Mouse (Mus musculus) embryonic facial prominence, embryonic 11.5 days (tissue): Measurements from ENCODE around the gene Pla2g4d. TPM values are rescaled to one million over a fixed set of nuclear protein-coding genes. Genes with fewer than 3 reads are reported as not detected.

ENCODE experiments used
- ATAC-seq: fragments of 200-750 bp; cut with Nextera tagmentation; replicated peaks from 2 replicates; pipeline ENCODE4 v1.8.0; 2017; ENCODE audit warnings: low read depth; ENCODE audit not compliant: insufficient number of reproducible peaks, low FRiP score, low TSS enrichment
- DNase-seq: peaks from one replicate; pipeline ENCODE4 v3.0.0-alpha.2; 2015; ENCODE audit warnings: low spot score
- H3K27ac ChIP-seq: fragments of 300-500 bp; sonication (generic); replicated peaks from 2 replicates; pipeline ENCODE4 v1.5.1; 2014; ENCODE audit warnings: mild to moderate bottlenecking, low read depth, low read length, control low read depth
- H3K27me3 ChIP-seq: fragments of 300-500 bp; sonication (generic); 2 replicates; pipeline ENCODE4 v1.6.1; 2014; ENCODE audit warnings: mild to moderate bottlenecking, low read length, moderate library complexity, mixed read lengths; ENCODE audit not compliant: control insufficient read depth, insufficient read depth
- H3K36me3 ChIP-seq: fragments of 300-500 bp; sonication (generic); replicated peaks from 2 replicates; pipeline ENCODE4 v1.6.1; 2014; ENCODE audit warnings: low read depth, mild to moderate bottlenecking, low read length, moderate library complexity, mixed read lengths; ENCODE audit not compliant: control insufficient read depth, insufficient read depth
- H3K4me1 ChIP-seq: fragments of 300-500 bp; sonication (generic); 2 replicates; pipeline ENCODE4 v1.6.1; 2014; ENCODE audit warnings: low read length, mixed read lengths; ENCODE audit not compliant: control insufficient read depth, insufficient read depth
- H3K4me2 ChIP-seq: fragments of 300-500 bp; sonication (generic); 2 replicates; pipeline ENCODE4 v1.6.1; 2014; ENCODE audit warnings: low read depth, mild to moderate bottlenecking, control low read depth, low read length, moderate library complexity
- H3K4me3 ChIP-seq: fragments of 300-500 bp; sonication (generic); 2 replicates; pipeline ENCODE4 v1.5.1; 2014; ENCODE audit warnings: low read depth, low read length, control low read depth
- H3K9ac ChIP-seq: fragments of 300-500 bp; sonication (generic); replicated peaks from 2 replicates; pipeline ENCODE4 v1.6.1; 2014; ENCODE audit warnings: mild to moderate bottlenecking, control low read depth, low read length
- H3K9me3 ChIP-seq: fragments of 300-500 bp; sonication (generic); replicated peaks from 2 replicates; pipeline ENCODE4 v1.6.1; 2016; ENCODE audit warnings: mild to moderate bottlenecking, low read length, inconsistent platforms, mixed read lengths; ENCODE audit not compliant: control insufficient read depth
- WGBS: fragments of 180-500 bp; shearing (Covaris S2); extraction: QIAGEN DNeasy Blood & Tissue Kit; methylation state at CpG from one replicate; pipeline ENCODE4 v1.1.7; 2014; 5-methylcytosine and 5-hydroxymethylcytosine counted together
- polyA plus RNA-seq: library from polyadenylated mRNA; unstranded; fragments of >200 nt; fragmentation: Nextera tagmentation; extraction: Ambion mirVana; gene quantifications from 2 replicates; pipeline ENCODE4 v1.2.1, GENCODE M21; 2014

Gene Pla2g4d
- polyA plus RNA-seq, 1 experiment from 2014 or later, result 0.08 TPM

DNA sequence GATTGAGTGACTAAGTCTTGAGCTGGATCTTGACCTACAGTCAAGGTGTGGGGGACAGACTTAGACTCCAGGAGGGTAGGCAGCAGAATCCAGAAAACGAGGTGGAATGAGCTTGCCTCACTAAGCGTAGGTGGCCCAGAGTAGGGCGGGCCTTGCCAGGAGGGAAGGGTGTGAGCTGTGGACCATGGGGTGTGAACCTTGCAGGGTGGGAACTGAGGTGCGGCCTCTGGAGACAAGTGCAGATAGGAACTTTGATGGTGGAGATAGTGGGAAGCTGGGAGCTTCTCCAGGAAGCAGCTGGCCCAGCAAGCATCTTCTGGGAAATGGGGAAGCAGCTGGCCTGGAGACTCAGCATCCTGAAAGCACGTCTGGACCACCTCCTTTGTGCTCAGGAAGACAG lies 51.2 kb downstream of the Pla2g4d start:
- ATAC-seq, result no peak
- H3K27ac ChIP-seq, result no peak overlapping the region
- no peaks in the 10 kb centered on the region for H3K4me1 ChIP-seq
- no peak for DNase-seq
- no peaks in the 10 kb centered on the region for H3K9me3 ChIP-seq
- no peaks in the 10 kb centered on the region for H3K36me3 ChIP-seq
- H3K4me3 ChIP-seq, result no peak overlapping the region
- H3K9ac ChIP-seq, result no peak overlapping the region
- no peak overlapping the region for H3K4me2 ChIP-seq
- no peaks in the 10 kb centered on the region for H3K27me3 ChIP-seq
- 69% methylated on average over 5 of the region's 5 CpGs for WGBS

DNA sequence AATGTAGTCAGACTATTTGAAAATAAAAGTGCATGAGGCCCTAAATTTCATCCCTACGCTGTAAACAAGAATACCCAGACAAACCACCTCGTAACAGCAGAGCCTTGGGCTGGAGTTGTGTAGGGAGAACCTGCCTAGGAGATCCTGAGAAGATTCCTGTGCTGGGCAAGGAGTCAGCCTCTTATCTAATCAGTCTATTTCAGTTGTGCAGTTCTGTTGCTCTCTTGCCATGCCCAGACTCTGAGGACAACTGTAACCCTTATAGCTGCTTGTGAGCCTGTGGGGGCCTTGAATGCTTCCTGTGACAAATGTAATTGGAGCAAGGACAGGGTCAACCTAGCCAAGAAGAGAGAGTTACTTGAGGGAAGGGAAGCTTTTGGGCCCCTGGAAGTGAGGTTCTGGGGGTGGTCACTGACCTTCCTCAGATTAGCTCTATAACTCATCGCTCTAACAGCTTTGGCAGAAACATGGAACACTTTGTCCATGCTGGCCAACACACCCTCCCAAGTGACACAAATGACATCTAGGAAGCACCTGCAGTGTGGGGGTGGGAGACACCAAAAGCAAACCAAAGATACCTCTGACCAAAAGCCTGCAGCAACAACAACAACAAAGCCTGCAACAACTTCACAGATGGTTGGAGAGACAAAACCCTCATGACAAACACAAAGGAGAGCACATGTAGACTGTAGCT lies 52.9 kb downstream of the Pla2g4d start:
- Histone ChIP-seq H3K9ac (no peak overlapping the region), H3K27me3 (no peaks in the 10 kb centered on the region), H3K27ac (no peak overlapping the region), H3K4me2 (no peak overlapping the region), H3K36me3 (no peaks in the 10 kb centered on the region), H3K4me3 (no peak overlapping the region), H3K4me1 (no peaks in the 10 kb centered on the region), H3K9me3 (no peaks in the 10 kb centered on the region)
- ATAC-seq (no peak), DNase-seq (no peak)
- WGBS, result 84% methylated on average over 3 of the region's 3 CpGs

DNA sequence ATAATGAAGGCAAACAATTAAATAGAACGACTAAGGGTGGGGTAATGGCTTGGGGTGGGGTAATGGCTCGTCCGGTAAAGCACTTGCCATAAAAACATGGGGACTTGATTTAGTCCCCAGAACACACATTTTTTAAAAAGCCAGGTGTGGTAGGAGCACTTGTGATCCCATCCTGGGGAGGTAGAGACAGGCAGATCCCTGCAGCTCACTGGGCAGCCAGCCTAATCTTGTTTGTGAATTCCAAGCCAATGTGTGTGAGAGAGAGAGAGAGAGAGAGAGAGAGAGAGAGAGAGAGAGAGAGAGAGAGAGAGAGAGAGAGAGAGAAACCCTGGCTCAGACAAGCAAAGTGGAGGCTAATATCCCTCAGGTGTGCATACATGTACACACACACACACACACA lies 53.6 kb downstream of the Pla2g4d start:
- ATAC-seq, result no peak
- H3K27me3 ChIP-seq, result no peaks in the 10 kb centered on the region
- 76% methylated on average over 3 of the region's 3 CpGs for WGBS
- no peak overlapping the region for H3K4me2 ChIP-seq
- DNase-seq, result no peak
- H3K4me3 ChIP-seq, result no peak overlapping the region
- H3K27ac ChIP-seq, result no peak overlapping the region
- H3K9ac ChIP-seq, result no peak overlapping the region
- no peaks in the 10 kb centered on the region for H3K4me1 ChIP-seq
- H3K9me3 ChIP-seq, result no peaks in the 10 kb centered on the region
- H3K36me3 ChIP-seq, result no peaks in the 10 kb centered on the region

DNA sequence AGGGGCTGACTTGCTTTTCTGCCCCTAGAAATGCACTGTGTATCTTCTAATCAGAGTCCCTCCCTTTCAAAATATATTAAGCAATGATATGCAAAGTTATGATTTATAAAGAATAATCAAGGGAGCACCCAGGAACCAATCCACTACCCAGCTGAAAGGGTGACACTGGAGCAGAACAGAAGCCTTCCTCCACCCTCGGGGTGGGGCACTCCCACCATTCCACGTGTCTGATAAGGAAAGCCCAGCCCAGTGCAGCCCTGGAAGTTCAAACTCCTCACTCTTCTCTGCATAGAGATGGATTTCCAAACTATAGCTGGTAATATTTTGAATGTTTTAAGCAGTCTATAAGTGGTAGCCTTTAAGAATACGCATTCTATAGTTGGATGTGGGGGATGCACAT lies 57.4 kb downstream of the Pla2g4d start:
- Histone ChIP-seq H3K4me2 (no peak overlapping the region), H3K4me1 (no peaks in the 10 kb centered on the region), H3K27me3 (no peaks in the 10 kb centered on the region), H3K9me3 (no peaks in the 10 kb centered on the region), H3K9ac (no peak overlapping the region), H3K4me3 (no peak overlapping the region), H3K27ac (no peak overlapping the region), H3K36me3 (no peaks in the 10 kb centered on the region)
- ATAC-seq (no peak), DNase-seq (no peak)
- 62% methylated on average over 3 of the region's 3 CpGs for WGBS

Other genes with a start within 250 kb of the Pla2g4d start
- 11.9 and 13.7 TPM in 2 replicates for gene Ehd4, start 134.6 kb downstream of the Pla2g4d start, polyA plus RNA-seq
- gene Pla2g4e, start 43.9 kb downstream of the Pla2g4d start, polyA plus RNA-seq, result not detected in 2 replicates
- not detected in 2 replicates for gene Pla2g4f, start 25.0 kb upstream of the Pla2g4d start, polyA plus RNA-seq
- 26.8 and 30.9 TPM in 2 replicates for gene Vps39, start 63.9 kb upstream of the Pla2g4d start, polyA plus RNA-seq
- 5.6 and 8.3 TPM in 2 replicates for gene Ganc, start 114.7 kb upstream of the Pla2g4d start, polyA plus RNA-seq
- 8.0 and 10.4 TPM in 2 replicates for gene Tmem87a, start 114.9 kb upstream of the Pla2g4d start, polyA plus RNA-seq
- 2.3 and 4.9 TPM in 2 replicates for gene Capn3, start 166.8 kb upstream of the Pla2g4d start, polyA plus RNA-seq